Mouse (Mus musculus) c-Kit-positive CD71-positive TER-119-negative erythroid progenitor cells, embryonic 14.5 days (primary cell): ENCODE results near the gene Rae1.

ENCODE experiments used
- DNase-seq: peaks from one replicate; pipeline ENCODE4 v3.0.0-alpha.2; 2013; ENCODE audit warnings: low read depth

Gene Rae1

GRCm38 (mm10) chr2:173048041-173048745 lies 48.3 kb downstream of the Rae1 start:
- no peak for DNase-seq

- DNase-seq = no peak
These were observed 49.3 kb downstream of the Rae1 start for GRCm38 (mm10) chr2:173049231-173049630.

- no peak for DNase-seq
These were observed 49.9 kb downstream of the Rae1 start for GRCm38 (mm10) chr2:173049817-173050216.

GRCm38 (mm10) chr2:173050604-173051382 lies 50.9 kb downstream of the Rae1 start:
- no peak for DNase-seq

- no peak for DNase-seq
These were observed 53.0 kb downstream of the Rae1 start for GRCm38 (mm10) chr2:173052881-173053280.

- no peak for DNase-seq
These were observed 53.9 kb downstream of the Rae1 start for GRCm38 (mm10) chr2:173053846-173054245.

- DNase-seq = no peak
These were observed 56.5 kb downstream of the Rae1 start for GRCm38 (mm10) chr2:173056303-173056881.

GRCm38 (mm10) chr2:173056882-173057315 lies 57.0 kb downstream of the Rae1 start:
- no peak for DNase-seq

GRCm38 (mm10) chr2:173057623-173058022 lies 57.7 kb downstream of the Rae1 start:
- DNase-seq = no peak

- DNase-seq = no peak
These were observed 58.3 kb downstream of the Rae1 start for GRCm38 (mm10) chr2:173058263-173058662.

- no peak for DNase-seq
These were observed 60.5 kb downstream of the Rae1 start for GRCm38 (mm10) chr2:173060450-173060849.

GRCm38 (mm10) chr2:173061443-173062351 lies 61.8 kb downstream of the Rae1 start:
- no peak for DNase-seq

- DNase-seq = no peak
These were observed 63.3 kb downstream of the Rae1 start for GRCm38 (mm10) chr2:173063219-173063618.

GRCm38 (mm10) chr2:173064864-173065263 lies 64.9 kb downstream of the Rae1 start:
- DNase-seq = no peak
